6 mouse cellular contexts compared by ENCODE assay signal in genomic region chr17:80049300-80049699, GRCm38 (mm10). TPM values are rescaled to one million over a fixed set of nuclear protein-coding genes. Genes with fewer than 3 reads are reported as not detected.
DNase-seq lines count a peak whose midpoint lies in the region; ATAC-seq and TF ChIP-seq lines count a peak whose summit lies in the region.
"Not testable (repeated sequence)": the region's sequence is repeated elsewhere in the genome, so short reads cannot be mapped to it uniquely, and the experiment has no call there.

No protein-coding gene starts in this region.

- not testable (repeated sequence) for TF ChIP-seq EP300 in heart, postnatal 0 days (IDR thresholded peaks at IDR 0.05; ENCODE audit: low read depth); lung, postnatal 0 days (IDR thresholded peaks at IDR 0.05)

- not testable (repeated sequence) for H3K9me3 ChIP-seq in forebrain, postnatal 0 days (ENCODE audit: low read length); heart, postnatal 0 days (replicated peaks; ENCODE audit: control insufficient read depth, low read length); intestine, postnatal 0 days (ENCODE audit: control insufficient read depth); lung, postnatal 0 days (ENCODE audit: low read length)

- H3K4me2 ChIP-seq in forebrain, postnatal 0 days (ENCODE audit: low read depth); heart, postnatal 0 days (ENCODE audit: low read depth, low read length); intestine, postnatal 0 days (replicated peaks; ENCODE audit: low read depth); lung, postnatal 0 days (replicated peaks; ENCODE audit: low read depth, low read length): not testable (repeated sequence)

- not testable (repeated sequence) for H3K27me3 ChIP-seq in forebrain, postnatal 0 days (ENCODE audit: insufficient read depth, low read length); heart, postnatal 0 days (ENCODE audit: control insufficient read depth, insufficient read depth, low read length); intestine, postnatal 0 days (replicated peaks; ENCODE audit: control insufficient read depth, insufficient read depth, low read length); lung, postnatal 0 days (replicated peaks; ENCODE audit: insufficient read depth, low read length)

- H3K9ac ChIP-seq in forebrain, postnatal 0 days; heart, postnatal 0 days (replicated peaks; ENCODE audit: low read depth, low read length); intestine, postnatal 0 days (ENCODE audit: low read depth, low read length); lung, postnatal 0 days (replicated peaks; ENCODE audit: low read depth): not testable (repeated sequence)

- peaks cover 33% of the 10 kb centered on the region for H3K36me3 ChIP-seq in forebrain, postnatal 0 days (ENCODE audit: insufficient read depth)
- H3K36me3 ChIP-seq in heart, postnatal 0 days (replicated peaks; ENCODE audit: control insufficient read depth, insufficient read depth, low read length), result peaks cover 66% of the 10 kb centered on the region
- H3K36me3 ChIP-seq in intestine, postnatal 0 days (ENCODE audit: control insufficient read depth, insufficient read depth), result peaks cover 30% of the 10 kb centered on the region
- H3K36me3 ChIP-seq in lung, postnatal 0 days (ENCODE audit: insufficient read depth, low read length), result peaks cover 38% of the 10 kb centered on the region

- H3K4me3 ChIP-seq in forebrain, postnatal 0 days (ENCODE audit: low read depth, low read length); heart, postnatal 0 days (ENCODE audit: low read depth, low read length); intestine, postnatal 0 days (ENCODE audit: low read depth, low read length); left cerebral cortex, adult 2 months; lung, postnatal 0 days (ENCODE audit: low read depth, low read length): not testable (repeated sequence)

- not testable (repeated sequence) for DNase-seq in forebrain, postnatal 0 days; heart, postnatal 0 days (ENCODE audit: low spot score); left cerebral cortex, adult 2 months (ENCODE audit: extremely low spot score in 1 of 2, low spot score in 2 of 2); lung, postnatal 0 days (ENCODE audit: low spot score)
- peak; percentile 55 for DNase-seq in heart, adult 11 months

- 0 out of 2 replicates have a peak, but pooled peaks have one; percentile 19 for TF ChIP-seq CTCF in forebrain, postnatal 0 days (IDR thresholded peaks at IDR 0.05; ENCODE audit: low read depth)
- 0 out of 2 replicates have a peak, but pooled peaks have one; percentile 7 for TF ChIP-seq CTCF in heart, postnatal 0 days (IDR thresholded peaks at IDR 0.05; ENCODE audit: low read depth)
- peak; percentile 32; the same call in 1 of the 2 replicates for TF ChIP-seq CTCF in intestine, postnatal 0 days (IDR thresholded peaks at IDR 0.05; ENCODE audit: low read depth)
- TF ChIP-seq CTCF in left cerebral cortex, adult 2 months (IDR thresholded peaks at IDR 0.05), result peak; percentile 19
- peak; percentile 20; the same call in 1 of the 2 replicates for TF ChIP-seq CTCF in lung, postnatal 0 days (IDR thresholded peaks at IDR 0.05)

- H3K4me1 ChIP-seq in forebrain, postnatal 0 days (ENCODE audit: insufficient read depth); heart, postnatal 0 days (ENCODE audit: control insufficient read depth, insufficient read depth); intestine, postnatal 0 days (replicated peaks; ENCODE audit: control insufficient read depth, insufficient read depth, low read length); lung, postnatal 0 days (ENCODE audit: insufficient read depth, low read depth, low read length): not testable (repeated sequence)

- ATAC-seq in forebrain, postnatal 0 days; heart, postnatal 0 days (ENCODE audit: insufficient read depth, low read depth); intestine, postnatal 0 days; lung, postnatal 0 days: not testable (repeated sequence)

- intact Hi-C loops in left cerebral cortex, adult 2 months (cut with DNase I), result not testable (repeated sequence)

- H3K27ac ChIP-seq in forebrain, postnatal 0 days (ENCODE audit: low read depth, low read length); heart, postnatal 0 days (ENCODE audit: low read depth); intestine, postnatal 0 days (ENCODE audit: low read depth, low read length); left cerebral cortex, adult 2 months; lung, postnatal 0 days (ENCODE audit: low read length): not testable (repeated sequence)

RNA-seq across cellular contexts. Expression of gene Hnrnpll, which starts 12.8 kb away (rescaled TPM):
- total RNA-seq in forebrain, postnatal 0 days (2014; rRNA removed), result 60.2 and 67.6 TPM in 2 replicates
- 42.3 and 49.7 TPM in 2 replicates for polyA plus RNA-seq in forebrain, postnatal 0 days (2015; fragmentation: Nextera tagmentation; extraction: Ambion mirVana)
- 36.8 and 37.5 TPM in 2 replicates for total RNA-seq in heart, postnatal 0 days (2014; rRNA removed; ENCODE audit: low replicate concordance)
- polyA plus RNA-seq in heart, postnatal 0 days (2015; fragmentation: Nextera tagmentation; extraction: Ambion mirVana), result 19.0 TPM in 2 replicates
- 21.9 and 22.1 TPM in 2 replicates for polyA plus RNA-seq in intestine, postnatal 0 days (2015; fragmentation: Nextera tagmentation; extraction: Ambion mirVana)
- total RNA-seq in left cerebral cortex, adult 2 months (2021), result 10 to 100 TPM; 64.0 to 66.9 TPM
- polyA plus RNA-seq in lung, postnatal 0 days (2015; fragmentation: Nextera tagmentation; extraction: Ambion mirVana), result 30.2 and 31.2 TPM in 2 replicates
